In the genomic region with DNA sequence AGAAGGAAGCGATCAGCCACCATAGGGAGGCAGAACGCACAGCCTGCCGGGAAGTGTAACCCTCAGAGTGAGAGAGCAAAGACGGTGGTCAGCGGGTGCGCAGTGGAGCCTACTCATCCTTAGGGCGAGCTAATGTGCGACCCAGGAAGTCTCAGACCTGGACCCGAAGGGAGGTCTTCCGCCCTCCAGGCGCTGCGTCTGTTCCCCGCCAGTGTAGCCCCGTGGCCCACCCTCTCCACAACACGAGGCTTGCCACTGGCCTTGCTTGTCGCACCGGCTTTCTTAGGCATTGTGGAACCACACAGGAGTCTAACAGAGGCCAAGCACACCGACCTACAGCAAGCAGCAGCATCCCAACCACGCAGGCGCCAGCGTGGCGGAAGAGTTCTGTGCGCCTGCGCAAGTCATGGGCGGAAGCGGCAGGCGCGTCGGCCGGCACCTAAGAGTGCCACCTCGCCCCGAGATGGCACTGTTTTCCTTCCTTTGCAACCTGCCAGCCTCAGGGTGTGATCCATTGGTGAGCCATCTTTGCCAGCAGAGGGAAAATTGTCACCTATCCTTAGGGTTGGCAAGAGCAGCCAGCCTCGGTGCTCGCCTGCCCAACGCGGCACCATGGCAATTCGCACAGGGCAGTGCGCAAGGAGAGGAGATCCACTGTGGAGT, we compare ENCODE assay signal across 8 mouse cellular contexts. TPM values are rescaled to one million over a fixed set of nuclear protein-coding genes. Genes with fewer than 3 reads are reported as not detected.
DNase-seq lines count a peak whose midpoint lies in the region; ATAC-seq and TF ChIP-seq lines count a peak whose summit lies in the region.

A gene (minus strand): TSS at position 384 of the 663 bp plus-strand sequence.

- H3K4me3 ChIP-seq in hindbrain, embryonic 10.5 days = peak within 1 kb of the TSS; percentile 70
- peak within 1 kb of the TSS; percentile 57 for H3K4me3 ChIP-seq in lung, postnatal 0 days (ENCODE audit: low read depth, low read length)

- H3K4me1 ChIP-seq in hindbrain, embryonic 10.5 days (replicated peaks) = peaks cover 16% of the 10 kb centered on the region
- H3K4me1 ChIP-seq in lung, postnatal 0 days (ENCODE audit: insufficient read depth, low read depth, low read length) = no peaks in the 10 kb centered on the region

- peak within 1 kb of the TSS; percentile 75 for H3K4me2 ChIP-seq in lung, postnatal 0 days (replicated peaks; ENCODE audit: low read depth, low read length)

- no peaks in the 10 kb centered on the region for H3K9me3 ChIP-seq in hindbrain, embryonic 10.5 days
- no peaks in the 10 kb centered on the region for H3K9me3 ChIP-seq in lung, postnatal 0 days (ENCODE audit: low read length)

- peak within 1 kb of the TSS; percentile 96 for H3K27ac ChIP-seq in hindbrain, embryonic 10.5 days
- H3K27ac ChIP-seq in lung, postnatal 0 days (ENCODE audit: low read length) = peak within 1 kb of the TSS; percentile 93

- DNase-seq in MN1 (ENCODE audit: low spot score) = peak; percentile 95
- peak; percentile 85 for DNase-seq in cerebellum, adult 9-10 months
- peak; percentile 89 for DNase-seq in hindbrain, embryonic 10.5 days (ENCODE audit: low spot score)
- DNase-seq in layer of hippocampus, adult 9-11 months = peak; percentile 86
- DNase-seq in lung, postnatal 0 days (ENCODE audit: low spot score) = peak; percentile 94
- DNase-seq in ovary, postnatal 14 days (ENCODE audit: low spot score) = peak; percentile 71
- DNase-seq in thymus, postnatal 14 days = peak; percentile 87

- peak within 1 kb of the TSS; percentile 56 for H3K9ac ChIP-seq in lung, postnatal 0 days (replicated peaks; ENCODE audit: low read depth)

- H3K27me3 ChIP-seq in hindbrain, embryonic 10.5 days (ENCODE audit: insufficient read depth, poor library complexity, severe bottlenecking) = no peaks in the 10 kb centered on the region
- H3K27me3 ChIP-seq in lung, postnatal 0 days (replicated peaks; ENCODE audit: insufficient read depth, low read length) = no peaks in the 10 kb centered on the region

- H3K36me3 ChIP-seq in hindbrain, embryonic 10.5 days = peaks cover 43% of the 10 kb centered on the region
- no peaks in the 10 kb centered on the region for H3K36me3 ChIP-seq in lung, postnatal 0 days (ENCODE audit: insufficient read depth, low read length)

- under 1% methylated on average over 38 of the region's 38 CpGs for WGBS in hindbrain, embryonic 10.5 days
- WGBS in lung, postnatal 0 days = 2% methylated on average over 37 of the region's 38 CpGs

- TF ChIP-seq CTCF in lung, postnatal 0 days (IDR thresholded peaks at IDR 0.05) = peak; percentile 71

- ATAC-seq in frontal cortex, adult (ENCODE audit: low TSS enrichment) = peak; percentile 95
- ATAC-seq in lung, postnatal 0 days = peak; percentile 98

- TF ChIP-seq EP300 in lung, postnatal 0 days (IDR thresholded peaks at IDR 0.05) = no peak

RNA-seq across cellular contexts. Expression of the gene that starts here (rescaled TPM):
- 50.1 and 50.8 TPM in 2 replicates for polyA plus RNA-seq in hindbrain, embryonic 10.5 days (2016; fragmentation: Nextera tagmentation; extraction: Ambion mirVana)
- 30.3 and 31.0 TPM in 2 replicates for polyA plus RNA-seq in lung, postnatal 0 days (2015; fragmentation: Nextera tagmentation; extraction: Ambion mirVana)

Comparison
In these comparisons a context has a peak if more than half of its experiments do, and no peak if none do; other contexts are left out.
1. Peak in every context shown above with its lines: DNase-seq, ATAC-seq, H3K4me3 ChIP-seq and H3K27ac ChIP-seq.